Mouse (Mus musculus) lung, postnatal 0 days (tissue): ENCODE results near the gene Rex1bd.
A peak's percentile ranks its signal among the peaks of the same experiment; 100 is the strongest.

Experiments
- CTCF ChIP-seq: IDR thresholded peaks from 2 replicates; pipeline ENCODE4 v1.5.1; 2016; ENCODE audit warnings: antibody characterized with exemption, mild to moderate bottlenecking
- EP300 ChIP-seq: IDR thresholded peaks from 2 replicates; pipeline ENCODE4 v1.6.1; 2016; ENCODE audit warnings: antibody characterized with exemption, mild to moderate bottlenecking, control low read depth

DNA sequence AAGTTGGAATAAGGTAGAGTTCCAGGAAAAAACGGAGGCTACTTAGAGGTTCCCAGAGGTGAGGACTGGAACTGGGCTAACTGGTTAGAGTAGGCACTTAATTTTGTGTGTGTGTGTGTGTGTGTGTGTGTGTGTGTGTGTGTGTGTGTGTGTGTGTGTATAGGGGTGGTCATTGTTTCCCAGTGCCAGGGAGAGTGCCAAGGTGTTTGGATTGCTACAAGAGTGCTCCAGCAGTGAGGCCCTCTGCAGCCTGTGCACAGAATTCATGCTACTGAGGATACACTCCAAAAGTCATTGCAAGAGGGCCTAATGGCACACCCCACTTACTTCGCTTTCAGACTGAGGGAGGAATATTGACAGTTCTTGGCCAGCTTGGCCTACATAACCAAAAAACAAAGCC lies 23.6 kb downstream of the Rex1bd start:
- no peak for TF ChIP-seq CTCF
- TF ChIP-seq EP300 = peak; percentile 55
